Mouse (Mus musculus): ENCODE data around the gene Mnx1.

The Mnx1 gene

DNA sequence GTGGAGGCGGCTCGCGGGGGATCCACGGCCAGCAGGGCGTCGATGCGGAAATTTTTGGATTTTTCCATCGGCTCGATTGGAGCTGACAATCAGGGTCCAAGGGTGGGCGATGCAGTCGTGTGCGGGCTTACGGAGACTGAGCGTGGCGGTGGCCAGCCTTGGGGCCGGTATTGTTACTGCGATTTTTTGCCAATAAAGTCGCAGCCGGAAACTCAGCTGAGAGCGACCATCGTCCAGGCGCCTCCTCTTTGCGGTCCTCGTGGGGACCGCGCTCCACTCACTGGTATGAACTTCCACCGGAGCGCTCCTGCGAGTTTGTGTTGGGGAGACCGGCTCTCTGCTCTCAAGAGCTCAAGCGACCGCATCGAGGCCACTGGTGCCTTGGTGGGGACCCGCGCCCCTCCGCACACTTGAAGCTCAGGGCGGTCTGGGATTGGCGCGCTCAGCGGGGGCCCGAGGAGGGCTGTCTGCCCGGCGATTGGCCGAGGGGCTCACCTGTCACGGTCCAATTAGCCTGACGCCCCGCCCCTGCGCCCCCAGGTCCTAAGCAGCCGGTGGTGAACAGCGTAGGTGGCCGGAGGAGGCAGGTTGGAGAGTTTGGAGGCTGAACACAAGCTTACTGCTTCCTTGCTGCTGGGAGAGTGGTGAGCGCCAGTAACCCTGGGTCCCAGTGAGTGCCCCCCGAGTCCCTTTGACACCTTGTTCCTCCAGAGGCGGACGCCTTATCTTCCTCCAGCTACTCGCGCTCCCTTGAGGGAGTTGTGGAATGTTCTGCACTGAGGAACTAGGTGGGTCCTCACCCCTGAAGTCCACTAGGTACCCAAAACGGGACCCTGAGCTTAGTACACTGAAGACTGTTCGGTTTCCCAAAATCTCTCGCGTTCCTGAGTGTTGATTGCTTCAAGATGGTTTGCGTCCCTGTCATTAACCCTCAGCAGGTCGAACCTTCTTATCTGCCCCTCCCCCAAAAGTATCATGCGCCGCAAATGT is at the start of gene Mnx1:
Gene Mnx1 (minus strand): TSS at position 263 of the 990 bp plus-strand sequence.
- no peak for DNase-seq

GRCm38 (mm10) chr5:29516432-29516831 is 38.2 kb upstream of the Mnx1 start:
- DNase-seq = no peak

- DNase-seq = no peak
Measured at GRCm38 (mm10) chr5:29515888-29516287, 37.6 kb upstream of the Mnx1 start.

- no peak for DNase-seq
Measured at GRCm38 (mm10) chr5:29507013-29507412, 28.7 kb upstream of the Mnx1 start.

DNA sequence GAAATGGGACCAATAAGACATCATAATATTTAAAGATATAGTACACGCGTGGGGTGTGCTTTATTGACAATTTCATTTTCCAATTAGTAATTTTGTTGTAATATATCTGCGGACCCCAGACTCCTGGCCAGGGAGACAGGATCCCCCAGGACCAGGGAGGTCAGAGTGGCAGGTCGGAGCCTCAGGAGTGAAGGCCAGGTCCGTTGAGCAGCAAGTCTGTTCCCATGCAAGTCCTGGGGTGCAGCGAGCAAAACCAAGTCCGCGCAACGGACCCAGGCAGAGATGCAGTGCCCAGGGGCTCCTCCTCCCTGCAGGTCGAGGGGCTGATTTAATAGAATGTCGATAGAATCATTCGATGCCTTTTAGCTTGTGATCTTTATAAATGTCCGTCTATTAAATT is 9.1 kb upstream of the Mnx1 start:
- DNase-seq = no peak

DNA sequence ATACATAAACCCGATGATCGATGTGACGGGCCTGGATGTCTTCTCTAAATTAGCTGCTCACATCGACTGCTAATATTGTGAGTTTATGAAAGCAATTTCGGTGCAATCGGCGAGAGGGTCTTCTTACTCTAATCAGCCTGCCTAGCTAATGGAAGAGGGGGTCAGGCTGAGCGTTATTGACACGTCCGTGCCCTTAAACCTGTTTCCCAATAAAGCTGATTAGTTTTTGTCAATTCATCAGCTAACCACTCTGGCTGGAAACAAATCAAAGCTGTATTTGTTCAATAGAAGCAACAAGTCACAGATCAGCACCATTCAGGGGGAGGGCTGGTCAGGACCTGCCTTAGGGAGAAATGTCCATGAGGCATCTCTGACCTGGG is 7.7 kb upstream of the Mnx1 start:
- DNase-seq = no peak

DNA sequence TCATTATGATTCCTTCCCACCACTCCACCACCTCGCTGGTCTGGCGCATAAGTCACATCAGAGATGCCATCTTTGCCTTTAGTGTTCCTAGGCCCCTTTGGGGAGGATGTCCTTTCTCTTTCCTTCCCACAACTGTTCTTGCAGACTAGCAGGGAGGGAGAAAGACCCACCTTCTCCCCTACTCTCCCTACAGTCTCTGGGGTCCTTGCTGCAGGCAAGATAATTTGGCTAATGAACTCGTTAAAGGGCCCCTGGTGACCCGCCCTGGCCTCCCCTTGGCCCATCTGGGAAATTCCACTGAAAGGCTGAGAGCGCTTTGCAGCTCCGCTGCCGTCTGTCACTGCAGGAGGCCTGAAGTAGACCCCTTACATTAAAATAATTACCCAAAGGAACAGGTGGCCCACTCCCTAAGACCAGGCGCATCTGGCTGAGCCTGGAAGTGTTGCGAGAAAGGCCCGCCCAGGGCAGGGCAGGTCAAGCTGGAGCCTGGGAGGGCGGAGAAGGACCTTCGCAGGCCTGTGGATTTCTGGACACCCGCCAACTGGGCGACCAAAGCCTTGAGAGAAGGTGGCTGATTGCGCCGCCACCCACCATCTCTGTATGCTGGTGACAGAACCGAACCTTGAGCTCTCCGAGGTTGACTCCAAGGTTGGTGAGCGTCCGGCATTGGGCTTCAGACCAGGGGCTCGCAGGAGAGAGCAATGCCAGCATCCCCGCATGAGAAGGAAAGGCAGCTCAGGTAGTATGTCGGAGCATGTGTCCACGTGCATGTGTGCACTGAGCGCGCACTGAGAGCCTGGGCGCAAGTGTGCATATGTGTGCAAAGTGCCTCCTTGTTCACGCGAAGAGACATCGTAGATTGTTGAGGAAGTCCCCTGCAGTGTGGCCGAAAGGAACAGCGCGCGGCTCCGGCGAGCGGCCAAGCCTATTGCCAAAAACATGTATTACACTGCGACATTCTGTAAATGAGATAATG is 7.0 kb upstream of the Mnx1 start:
- DNase-seq = no peak

GRCm38 (mm10) chr5:29483801-29484200 is 5.5 kb upstream of the Mnx1 start:
- no peak for DNase-seq

GRCm38 (mm10) chr5:29479198-29479593 is 926 bp upstream of the Mnx1 start:
- DNase-seq = peak; percentile 46 to 48

DNA sequence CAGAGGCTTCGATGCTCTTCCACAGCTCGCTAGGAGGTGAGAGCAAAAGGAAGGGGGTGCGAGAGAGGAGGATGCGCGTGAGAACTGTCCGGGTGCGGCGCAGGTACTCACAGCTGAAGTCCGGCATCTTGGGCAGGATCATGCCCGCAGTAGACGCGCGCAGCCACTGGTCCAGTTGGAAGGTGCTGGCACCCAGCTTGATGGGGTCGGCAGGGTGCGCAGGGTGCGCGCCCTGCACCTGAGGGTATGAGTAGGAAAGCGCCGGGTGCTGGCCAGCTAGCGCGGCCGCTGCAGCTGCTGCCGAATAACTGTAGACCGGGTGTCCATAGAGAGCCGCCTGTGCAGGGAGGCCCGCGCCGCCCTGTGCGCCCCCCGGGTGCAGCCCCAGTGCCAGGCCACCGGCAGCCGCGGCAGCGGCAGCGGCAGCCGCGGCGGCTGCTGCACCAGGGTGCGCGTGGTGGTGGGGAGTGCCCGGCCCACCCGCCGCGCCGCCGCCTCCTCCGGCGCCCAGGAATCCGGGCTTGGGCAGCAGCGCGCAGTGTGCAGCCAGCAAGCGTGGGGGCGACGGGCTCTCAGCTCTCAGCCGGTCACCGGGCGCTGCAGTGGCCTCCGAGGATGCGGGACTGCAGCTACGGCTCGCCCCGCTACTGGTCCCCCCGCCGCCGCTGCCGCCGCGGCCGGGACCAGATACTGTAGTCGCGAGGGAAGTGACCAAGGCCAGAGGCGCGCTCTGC is 629 bp downstream of the Mnx1 start:
- DNase-seq = peak in 1 of 2 experiments; percentile 22

DNA sequence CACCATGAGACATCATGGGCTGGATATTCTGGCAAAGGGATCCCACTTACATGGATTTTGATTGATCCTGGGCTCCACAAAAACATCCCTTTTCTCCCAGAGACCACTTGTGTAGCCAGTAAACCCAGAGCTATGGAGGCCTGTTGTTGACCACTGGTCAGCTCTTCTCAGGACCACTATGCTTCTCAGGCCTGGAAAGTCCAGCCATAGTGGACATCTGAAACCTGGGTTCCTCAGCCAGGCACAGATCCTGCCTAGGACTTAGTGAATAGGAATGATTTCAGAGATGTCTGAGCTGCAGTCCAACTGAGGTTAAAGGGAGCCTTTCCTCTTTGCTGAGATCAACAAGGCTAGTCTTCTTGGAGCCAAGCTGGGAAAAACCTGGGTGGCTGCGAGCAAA is 2.2 kb downstream of the Mnx1 start:
- DNase-seq = no peak

DNA sequence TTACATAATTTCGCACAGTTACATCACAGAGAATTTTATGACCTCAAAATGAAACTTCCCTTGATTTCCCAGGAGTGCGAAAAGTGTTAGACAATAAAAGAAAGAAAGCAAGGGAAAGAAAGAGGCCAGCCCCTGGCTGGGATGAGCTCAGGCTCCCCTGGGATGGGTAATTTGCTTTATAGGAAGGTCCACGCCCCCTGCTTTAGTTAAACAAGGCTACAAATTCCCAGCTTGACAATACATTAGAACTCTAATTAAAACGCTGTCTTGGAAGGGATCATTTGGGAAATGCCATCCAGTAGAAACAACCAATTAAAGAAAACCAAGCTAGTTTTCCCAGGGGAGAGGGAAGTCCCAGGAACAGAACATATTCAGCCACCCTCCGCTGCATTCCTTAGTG is 2.7 kb downstream of the Mnx1 start:
- DNase-seq = no peak

DNA sequence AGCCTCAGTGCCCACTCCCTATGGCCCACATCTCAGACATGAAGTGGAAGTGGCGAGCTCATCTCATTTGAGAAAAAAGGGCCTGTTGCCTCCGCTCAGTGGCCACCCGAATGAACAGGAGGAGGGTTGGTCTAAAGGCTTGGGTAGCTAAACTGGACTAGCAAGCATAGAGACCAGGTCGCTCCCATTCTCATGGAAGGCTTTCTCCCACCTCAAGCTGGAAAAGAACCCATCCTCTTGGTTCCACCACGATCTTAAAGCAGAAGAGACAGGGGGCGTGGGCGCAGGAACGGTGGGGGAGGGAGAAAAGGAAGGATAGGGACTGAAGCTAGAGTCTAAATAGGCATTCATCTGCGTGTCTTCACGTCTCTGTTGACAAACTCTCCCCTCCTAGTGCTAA is 3.2 kb downstream of the Mnx1 start:
- DNase-seq = no peak

DNA sequence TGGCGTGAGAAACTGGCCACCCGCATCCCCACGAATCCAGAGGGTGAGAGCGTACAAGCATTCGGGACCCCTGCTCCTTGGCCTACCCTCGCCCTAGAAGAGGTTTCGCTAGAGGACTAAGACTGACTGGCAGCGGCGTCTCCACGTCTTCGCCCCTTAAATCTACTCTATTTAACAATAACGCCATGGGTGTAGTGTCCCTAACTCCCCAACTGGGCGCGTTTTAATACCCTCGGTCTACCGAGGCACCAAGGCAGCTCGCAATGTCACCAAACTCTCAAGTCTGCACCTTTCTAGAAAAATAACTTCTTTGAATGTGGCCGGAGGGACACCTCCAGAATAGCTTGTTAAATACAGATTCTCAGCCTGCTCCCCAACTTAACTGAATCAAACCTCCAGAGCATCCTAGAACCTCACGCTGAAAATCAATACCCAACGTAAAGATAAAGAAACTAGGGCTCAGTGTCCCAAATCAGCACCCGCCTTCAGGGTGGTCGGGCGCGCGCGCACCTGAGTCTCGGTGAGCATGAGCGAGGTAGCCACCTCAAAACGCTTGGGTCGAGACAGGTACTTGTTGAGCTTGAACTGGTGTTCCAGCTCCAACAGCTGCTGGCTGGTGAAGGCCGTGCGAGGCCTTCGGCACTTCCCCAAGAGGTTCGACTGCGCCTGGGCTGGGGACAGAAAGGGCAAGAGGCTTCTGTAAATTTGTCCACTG is 3.9 kb downstream of the Mnx1 start:
- no peak for DNase-seq

GRCm38 (mm10) chr5:29473551-29474245 is 4.6 kb downstream of the Mnx1 start:
- no peak for DNase-seq

DNA sequence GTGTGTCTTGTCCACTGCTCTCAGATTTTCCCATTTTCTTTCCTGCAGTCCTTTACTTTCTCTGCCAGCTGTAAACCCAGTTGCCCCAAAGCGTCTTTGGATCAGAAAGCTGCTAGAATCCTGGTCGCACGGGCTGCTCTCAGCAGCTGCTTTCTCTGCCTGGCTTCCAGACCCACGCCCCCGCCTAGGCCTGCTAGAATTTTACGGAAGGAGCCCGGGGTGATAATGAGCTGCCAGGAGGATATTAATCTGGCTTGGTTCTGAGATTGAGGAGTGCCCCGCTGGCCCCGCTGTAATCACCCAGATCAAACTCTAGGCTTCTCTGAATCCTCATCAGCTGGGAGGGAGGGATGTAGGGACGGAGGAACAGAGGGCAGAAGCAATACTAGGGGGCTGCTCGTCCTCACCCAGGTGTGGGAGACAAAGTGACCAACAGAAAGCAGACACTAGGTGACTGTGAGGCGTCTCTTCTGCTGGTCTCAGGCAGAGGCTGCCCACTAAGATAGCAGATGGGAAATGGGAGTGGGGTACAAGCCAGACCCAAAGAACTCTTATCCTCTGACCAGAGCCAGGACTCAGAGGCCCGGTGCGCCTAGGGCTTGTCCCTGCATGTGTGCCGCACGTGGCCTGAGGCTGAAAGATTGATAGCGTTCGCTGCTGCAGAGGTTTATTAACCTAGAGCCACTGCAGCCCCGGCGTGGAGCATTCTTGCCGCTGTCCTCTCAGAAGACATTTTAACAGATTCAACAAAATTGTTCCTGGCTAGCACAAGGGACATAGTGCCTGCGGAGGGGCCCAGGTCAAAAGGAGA is 6.2 kb downstream of the Mnx1 start:
- no peak for DNase-seq

GRCm38 (mm10) chr5:29471396-29471795 is 6.9 kb downstream of the Mnx1 start:
- DNase-seq = no peak

GRCm38 (mm10) chr5:29470851-29471394 is 7.3 kb downstream of the Mnx1 start:
- DNase-seq = no peak

GRCm38 (mm10) chr5:29470271-29470670 is 8.0 kb downstream of the Mnx1 start:
- no peak for DNase-seq

DNA sequence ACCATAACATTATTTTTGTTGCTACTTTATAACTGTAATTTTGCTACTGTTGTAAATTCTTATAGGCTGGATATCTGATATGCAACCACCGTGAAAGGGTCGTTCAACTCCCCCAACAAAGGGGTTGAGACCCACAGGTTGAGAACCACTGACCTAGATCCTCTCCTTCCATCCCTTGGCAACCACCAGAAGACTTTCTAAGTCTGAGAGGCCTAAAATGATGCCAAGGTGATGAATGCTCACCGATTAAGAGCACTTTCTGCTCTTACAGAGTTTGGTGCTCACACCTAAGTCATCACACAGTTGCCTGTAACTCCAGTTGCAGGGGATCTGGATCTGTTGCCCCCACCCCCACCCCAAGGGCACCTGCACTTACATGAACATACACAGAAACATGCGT is 8.8 kb downstream of the Mnx1 start:
- no peak for DNase-seq

Measured in lung, postnatal 4 days (tissue).